Mouse (Mus musculus): Measurements from ENCODE around the gene Ski.

- TF ChIP-seq CTCF (IDR thresholded peaks at IDR 0.05; ENCODE audit: low read depth): no peak
- TF ChIP-seq EP300 (IDR thresholded peaks at IDR 0.05; ENCODE audit: low read depth): no peak
Observed at GRCm38 (mm10) chr4:155153389-155154072, 68.9 kb downstream of the Ski start.

Measured in liver, embryonic 14.5 days (tissue).